ENCODE assay signal across 14 mouse cellular contexts in the genomic region with DNA sequence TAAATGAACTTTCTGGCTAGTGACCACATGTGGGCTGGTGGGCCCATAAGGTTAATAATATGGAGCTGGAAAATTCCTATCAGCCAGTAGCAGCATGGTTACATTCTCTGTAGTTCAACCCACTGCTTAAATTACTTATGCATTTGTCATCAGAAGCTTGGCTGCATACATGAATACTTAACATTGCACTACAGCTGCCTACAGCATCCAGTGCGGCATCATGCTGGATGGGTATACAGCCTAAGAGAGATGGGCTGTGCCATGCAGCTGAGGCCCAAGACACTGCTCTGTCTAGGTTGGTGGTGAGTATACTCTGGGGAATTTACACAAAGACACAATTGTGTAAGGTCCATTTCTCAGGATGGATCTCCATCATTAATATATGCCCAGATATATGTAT.
A peak's percentile ranks its signal among the peaks of the same experiment; 100 is the strongest.
DNase-seq lines count a peak whose midpoint lies in the region; ATAC-seq and TF ChIP-seq lines count a peak whose summit lies in the region.
"Had no signal": no experiment of that assay in that cellular context is flagged by ENCODE, and none has a peak within 500 bp of the region (broad histone marks: within the 10 kb centered on the region; RNA-seq: fewer than 3 reads in every experiment).

No protein-coding gene starts in this region.

- no peak for TF ChIP-seq POLR2A in testis, adult 2 months (IDR thresholded peaks at IDR 0.05; ENCODE audit: control insufficient read depth, low read depth, low read length)

- peak overlapping the region; percentile 83 for H3K4me3 ChIP-seq in testis, adult 2 months (ENCODE audit: control insufficient read depth, low read depth, low read length)
- no peak overlapping the region for H3K4me3 ChIP-seq in hindbrain, embryonic 13.5 days
- no peak overlapping the region for H3K4me3 ChIP-seq in liver, embryonic 11.5 days (ENCODE audit: low read depth, low read length)

- no peaks in the 10 kb centered on the region for H3K9me3 ChIP-seq in hindbrain, embryonic 13.5 days
- no peaks in the 10 kb centered on the region for H3K9me3 ChIP-seq in liver, embryonic 11.5 days (ENCODE audit: control insufficient read depth, low read length)

- ATAC-seq in frontal cortex, adult (ENCODE audit: low TSS enrichment), result peak; percentile 94
- peak; percentile 68; the same call in 1 of the 2 replicates for ATAC-seq in hindbrain, embryonic 13.5 days (ENCODE audit: low FRiP score)
- ATAC-seq in liver, embryonic 11.5 days (replicated peaks; ENCODE audit: low FRiP score), result no peak

- no peak overlapping the region for H3K4me2 ChIP-seq in hindbrain, embryonic 13.5 days
- no peak overlapping the region for H3K4me2 ChIP-seq in liver, embryonic 11.5 days
- H3K4me2 ChIP-seq: lung, embryonic 14.5 days had no signal

- no peak for TF ChIP-seq CTCF in testis, adult 2 months (IDR thresholded peaks at IDR 0.05; ENCODE audit: control insufficient read depth, insufficient read depth, insufficient replicate concordance, low read depth, low read length)

- H3K36me3 ChIP-seq in testis, adult 2 months (ENCODE audit: control insufficient read depth, insufficient read depth, low read length), result no peaks in the 10 kb centered on the region
- H3K36me3 ChIP-seq in hindbrain, embryonic 13.5 days, result no peaks in the 10 kb centered on the region
- no peaks in the 10 kb centered on the region for H3K36me3 ChIP-seq in liver, embryonic 11.5 days (ENCODE audit: control insufficient read depth, insufficient read depth, low read length)

- no peak overlapping the region for H3K9ac ChIP-seq in hindbrain, embryonic 13.5 days
- H3K9ac ChIP-seq in liver, embryonic 11.5 days (ENCODE audit: low read depth, low read length), result no peak overlapping the region
- H3K9ac ChIP-seq: lung, embryonic 14.5 days had no signal

- DNase-seq in frontal cortex, postnatal 36 days (ENCODE audit: low spot score in 2 of 2), result no peak
- DNase-seq in testis, postnatal 14 days (ENCODE audit: low spot score), result no peak
- no peak for DNase-seq in yolk sac, embryonic 10.5 days (ENCODE audit: low spot score)
- DNase-seq in right cerebral cortex, postnatal 36 days (ENCODE audit: low spot score in 2 of 2), result no peak
- no peak for DNase-seq in liver, embryonic 11.5 days (ENCODE audit: low spot score)
- DNase-seq: kidney, adult 8-10 months; kidney, postnatal 4 days; layer of hippocampus, postnatal 36 days; lung, embryonic 14.5 days had no signal

- H3K4me1 ChIP-seq in testis, adult 2 months (ENCODE audit: control insufficient read depth, insufficient read depth, low read length), result peaks cover 5% of the 10 kb centered on the region; the same call in 1 of the 2 replicates
- peaks cover 17% of the 10 kb centered on the region for H3K4me1 ChIP-seq in hindbrain, embryonic 13.5 days (replicated peaks)
- peaks cover 5% of the 10 kb centered on the region; the same call in 1 of the 2 replicates for H3K4me1 ChIP-seq in liver, embryonic 11.5 days (replicated peaks; ENCODE audit: control insufficient read depth, insufficient read depth, low read length)

- 22% methylated on average over 1 of the region's 1 CpGs for WGBS in hindbrain, embryonic 13.5 days
- WGBS in liver, embryonic 11.5 days, result 93% methylated on average over 1 of the region's 1 CpGs

- H3K27me3 ChIP-seq in testis, adult 2 months (ENCODE audit: control insufficient read depth, insufficient read depth, low read length), result no peaks in the 10 kb centered on the region
- no peaks in the 10 kb centered on the region for H3K27me3 ChIP-seq in hindbrain, embryonic 13.5 days
- H3K27me3 ChIP-seq in liver, embryonic 11.5 days (replicated peaks; ENCODE audit: control insufficient read depth, insufficient read depth, low read length), result no peaks in the 10 kb centered on the region; the same call in 1 of the 2 replicates

- no peak overlapping the region for H3K27ac ChIP-seq in testis, adult 2 months (ENCODE audit: control insufficient read depth, insufficient read depth, low read depth, low read length)
- no peak overlapping the region for H3K27ac ChIP-seq in hindbrain, embryonic 13.5 days
- H3K27ac ChIP-seq in liver, embryonic 11.5 days (ENCODE audit: low read depth, low read length), result no peak overlapping the region
- H3K27ac ChIP-seq: macrophage; stomach, postnatal 0 days had no signal
